ENCODE assay signal across 19 mouse cellular contexts in the genomic region with DNA sequence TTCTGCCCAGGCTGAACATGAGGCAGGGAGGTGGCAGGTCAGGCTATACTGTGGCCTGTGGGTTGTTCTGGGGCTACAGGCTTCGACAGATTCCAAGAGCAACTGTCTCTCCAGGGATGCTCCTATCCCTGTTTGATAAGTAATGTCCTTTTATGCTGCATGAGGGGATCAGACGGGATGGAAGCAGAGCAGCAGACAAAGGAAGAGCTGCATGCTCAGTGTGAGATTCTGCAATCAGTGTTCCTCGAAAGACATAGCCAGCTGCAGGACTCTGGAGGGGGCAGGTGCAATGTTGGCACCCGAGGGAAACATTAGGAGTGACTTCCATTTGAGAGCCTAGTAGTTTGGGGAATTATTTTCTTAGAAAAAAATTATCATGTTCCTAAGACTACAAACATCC.
A peak's percentile ranks its signal among the peaks of the same experiment; 100 is the strongest.
DNase-seq lines count a peak whose midpoint lies in the region; ATAC-seq and TF ChIP-seq lines count a peak whose summit lies in the region.
"Had no signal": no experiment of that assay in that cellular context is flagged by ENCODE, and none has a peak within 500 bp of the region (broad histone marks: within the 10 kb centered on the region; RNA-seq: fewer than 3 reads in every experiment).

No protein-coding gene starts in this region.

- H3K36me3 ChIP-seq in hindbrain, embryonic 13.5 days, result peaks cover 4% of the 10 kb centered on the region; the same call in 1 of the 2 replicates
- peaks cover 6% of the 10 kb centered on the region; the same call in 1 of the 2 replicates for H3K36me3 ChIP-seq in midbrain, embryonic 13.5 days
- H3K36me3 ChIP-seq: embryonic facial prominence, embryonic 13.5 days; limb, embryonic 15.5 days; neural tube, embryonic 12.5 days had no signal

- no peak for TF ChIP-seq CTCF in layer of hippocampus, adult 2 months (conservative IDR thresholded peaks at IDR 0.05)

- no peak for DNase-seq in layer of hippocampus, adult 2 months (ENCODE audit: low spot score in 2 of 2)
- DNase-seq in layer of hippocampus, adult 9-10 months (ENCODE audit: low spot score), result no peak
- no peak for DNase-seq in lung, postnatal 36 days
- DNase-seq in adrenal gland, adult 8-10 months, result no peak
- DNase-seq: adrenal gland, postnatal 36 days; B cell, adult 2 months; cerebellum, adult 9-10 months; kidney, adult 8-10 months; kidney, postnatal 4 days; layer of hippocampus, postnatal 36 days; lung, adult 18-20 months; thymus, postnatal 4 days had no signal

- no peak for ATAC-seq in hindbrain, embryonic 13.5 days (ENCODE audit: low FRiP score)
- no peak for ATAC-seq in midbrain, embryonic 13.5 days
- no peak for ATAC-seq in granulocyte monocyte progenitor cell, adult 5-6 weeks (replicated peaks; ENCODE audit: poor library complexity, severe bottlenecking)
- ATAC-seq: inflammation-experienced regulatory T-cells, adult 6 months had no signal

- WGBS in hindbrain, embryonic 13.5 days, result 13% methylated on average over 4 of the region's 4 CpGs
- 20% methylated on average over 4 of the region's 4 CpGs for WGBS in midbrain, embryonic 13.5 days

- no peak overlapping the region for H3K4me3 ChIP-seq in layer of hippocampus, adult 2 months
- no peak overlapping the region for H3K4me3 ChIP-seq in hindbrain, embryonic 13.5 days
- H3K4me3 ChIP-seq in midbrain, embryonic 13.5 days (replicated peaks), result no peak overlapping the region
- H3K4me3 ChIP-seq: embryonic facial prominence, embryonic 13.5 days; limb, embryonic 15.5 days; neural tube, embryonic 12.5 days had no signal

- H3K9me3 ChIP-seq in hindbrain, embryonic 13.5 days, result no peaks in the 10 kb centered on the region
- H3K9me3 ChIP-seq in midbrain, embryonic 13.5 days, result no peaks in the 10 kb centered on the region
- H3K9me3 ChIP-seq: embryonic facial prominence, embryonic 13.5 days; limb, embryonic 15.5 days; neural tube, embryonic 12.5 days had no signal

- peak overlapping the region; percentile 9; the same call in 1 of the 2 replicates for H3K9ac ChIP-seq in hindbrain, embryonic 13.5 days
- H3K9ac ChIP-seq in midbrain, embryonic 13.5 days (replicated peaks), result no peak overlapping the region
- H3K9ac ChIP-seq: embryonic facial prominence, embryonic 13.5 days; limb, embryonic 15.5 days; neural tube, embryonic 12.5 days had no signal

- peak overlapping the region; percentile 39; the same call in 1 of the 2 replicates for H3K27ac ChIP-seq in layer of hippocampus, adult 2 months
- peak overlapping the region; percentile 77 for H3K27ac ChIP-seq in hindbrain, embryonic 13.5 days
- peak overlapping the region; percentile 82 for H3K27ac ChIP-seq in midbrain, embryonic 13.5 days
- H3K27ac ChIP-seq: embryonic facial prominence, embryonic 13.5 days; limb, embryonic 15.5 days; neural tube, embryonic 12.5 days had no signal

- no peak overlapping the region for H3K4me2 ChIP-seq in hindbrain, embryonic 13.5 days
- H3K4me2 ChIP-seq in midbrain, embryonic 13.5 days (replicated peaks), result no peak overlapping the region
- H3K4me2 ChIP-seq: embryonic facial prominence, embryonic 13.5 days; limb, embryonic 15.5 days; neural tube, embryonic 12.5 days had no signal

- H3K4me1 ChIP-seq in hindbrain, embryonic 13.5 days (replicated peaks), result peaks cover 13% of the 10 kb centered on the region
- H3K4me1 ChIP-seq in midbrain, embryonic 13.5 days (replicated peaks), result peaks cover 13% of the 10 kb centered on the region
- H3K4me1 ChIP-seq: embryonic facial prominence, embryonic 13.5 days; limb, embryonic 15.5 days had no signal

- no peaks in the 10 kb centered on the region for H3K27me3 ChIP-seq in hindbrain, embryonic 13.5 days
- no peaks in the 10 kb centered on the region for H3K27me3 ChIP-seq in midbrain, embryonic 13.5 days
- H3K27me3 ChIP-seq: embryonic facial prominence, embryonic 13.5 days; limb, embryonic 15.5 days; neural tube, embryonic 12.5 days had no signal
